Mouse (Mus musculus) forebrain, embryonic 14.5 days (tissue): ENCODE data around the gene Nup93. TPM values are rescaled to one million over a fixed set of nuclear protein-coding genes. Genes with fewer than 3 reads are reported as not detected.

ENCODE experiments used
- ATAC-seq: fragments of 200-750 bp; cut with Nextera tagmentation; 2 replicates; pipeline ENCODE4 v1.8.0; 2017; ENCODE audit warnings: mild to moderate bottlenecking, moderate library complexity
- DNase-seq: peaks from one replicate; pipeline ENCODE4 v3.0.0-alpha.2; 2015; ENCODE audit warnings: low spot score
- H3K27ac ChIP-seq: fragments of 300-500 bp; sonication (generic); 2 replicates; pipeline ENCODE4 v1.5.1; 2014; ENCODE audit warnings: low read depth, mild to moderate bottlenecking, control low read depth, low read length, moderate library complexity
- H3K27me3 ChIP-seq: fragments of 300-500 bp; sonication (generic); replicated peaks from 2 replicates; pipeline ENCODE4 v1.6.1; 2014; ENCODE audit warnings: low read length, control low read depth, mixed read lengths; ENCODE audit not compliant: control insufficient read depth, insufficient read depth
- H3K36me3 ChIP-seq: fragments of 300-500 bp; sonication (generic); 2 replicates; pipeline ENCODE4 v1.6.1; 2014; ENCODE audit warnings: low read length, control low read depth; ENCODE audit not compliant: control insufficient read depth, insufficient read depth
- H3K4me1 ChIP-seq: fragments of 300-500 bp; sonication (generic); 2 replicates; pipeline ENCODE4 v1.6.1; 2014; ENCODE audit warnings: antibody characterized with exemption, low read length, control low read depth; ENCODE audit not compliant: control insufficient read depth, insufficient read depth
- H3K4me2 ChIP-seq: fragments of 300-500 bp; sonication (generic); 2 replicates; pipeline ENCODE4 v1.6.1; 2014; ENCODE audit warnings: mild to moderate bottlenecking, control low read depth, low read length
- H3K4me3 ChIP-seq: fragments of 300-500 bp; sonication (generic); 2 replicates; pipeline ENCODE4 v1.5.1; 2014; ENCODE audit warnings: low read depth, low read length, control low read depth
- H3K9ac ChIP-seq: fragments of 300-500 bp; sonication (generic); 2 replicates; pipeline ENCODE4 v1.6.1; 2014; ENCODE audit warnings: mild to moderate bottlenecking, low read length, control low read depth, moderate library complexity
- H3K9me3 ChIP-seq: fragments of 300-500 bp; sonication (generic); replicated peaks from 2 replicates; pipeline ENCODE4 v1.6.1; 2016; ENCODE audit warnings: low read length, control low read depth, mixed read lengths; ENCODE audit not compliant: control insufficient read depth
- WGBS: fragments of 180-500 bp; shearing (Covaris S2); extraction: QIAGEN DNeasy Blood & Tissue Kit; methylation state at CpG from one replicate; pipeline ENCODE4 v1.1.7; 2014; 5-methylcytosine and 5-hydroxymethylcytosine counted together
- polyA plus RNA-seq: library from polyadenylated mRNA; unstranded; fragments of >200 nt; fragmentation: Nextera tagmentation; extraction: Ambion mirVana; gene quantifications from 2 replicates; pipeline ENCODE4 v1.2.1, GENCODE M21; 2014

The Nup93 gene
- polyA plus RNA-seq, 1 experiment from 2014 or later, result 72.6 TPM

- H3K36me3 ChIP-seq, result no peaks in the 10 kb centered on the region
- no peak for ATAC-seq
- H3K9ac ChIP-seq, result no peak overlapping the region
- H3K27me3 ChIP-seq, result no peaks in the 10 kb centered on the region
- no peaks in the 10 kb centered on the region for H3K9me3 ChIP-seq
- H3K4me3 ChIP-seq, result no peak overlapping the region
- H3K4me2 ChIP-seq, result no peak overlapping the region
- WGBS, result 89% methylated on average over 7 of the region's 7 CpGs
- H3K4me1 ChIP-seq, result no peaks in the 10 kb centered on the region
- no peak overlapping the region for H3K27ac ChIP-seq
- DNase-seq, result no peak
These were observed 139.7 kb downstream of the Nup93 start for GRCm38 (mm10) chr8:94354069-94354531.

GRCm38 (mm10) chr8:94354571-94354970 lies 140.2 kb downstream of the Nup93 start:
- no peak overlapping the region for H3K4me3 ChIP-seq
- H3K27ac ChIP-seq, result no peak overlapping the region
- 88% methylated on average over 4 of the region's 4 CpGs for WGBS
- ATAC-seq (no peak), DNase-seq (no peak)
- no peaks in the 10 kb centered on the region for H3K9me3 ChIP-seq
- no peak overlapping the region for H3K4me2 ChIP-seq
- no peak overlapping the region for H3K9ac ChIP-seq
- no peaks in the 10 kb centered on the region for H3K27me3 ChIP-seq
- no peaks in the 10 kb centered on the region for H3K4me1 ChIP-seq
- H3K36me3 ChIP-seq, result no peaks in the 10 kb centered on the region

GRCm38 (mm10) chr8:94357220-94357619 lies 142.9 kb downstream of the Nup93 start:
- no peaks in the 10 kb centered on the region for H3K36me3 ChIP-seq
- H3K4me3 ChIP-seq, result no peak overlapping the region
- DNase-seq (no peak), ATAC-seq (no peak)
- no peaks in the 10 kb centered on the region for H3K27me3 ChIP-seq
- H3K9ac ChIP-seq, result no peak overlapping the region
- no peaks in the 10 kb centered on the region for H3K9me3 ChIP-seq
- no peak overlapping the region for H3K27ac ChIP-seq
- H3K4me2 ChIP-seq, result no peak overlapping the region
- no peaks in the 10 kb centered on the region for H3K4me1 ChIP-seq
- 88% methylated on average over 6 of the region's 6 CpGs for WGBS

GRCm38 (mm10) chr8:94358541-94358940 lies 144.2 kb downstream of the Nup93 start:
- H3K4me1 ChIP-seq, result no peaks in the 10 kb centered on the region
- no peak overlapping the region for H3K4me3 ChIP-seq
- no peak overlapping the region for H3K4me2 ChIP-seq
- H3K27me3 ChIP-seq, result no peaks in the 10 kb centered on the region
- ATAC-seq, result no peak
- 61% methylated on average over 5 of the region's 5 CpGs for WGBS
- no peaks in the 10 kb centered on the region for H3K9me3 ChIP-seq
- no peak overlapping the region for H3K27ac ChIP-seq
- no peaks in the 10 kb centered on the region for H3K36me3 ChIP-seq
- DNase-seq, result peak; percentile 57
- H3K9ac ChIP-seq, result no peak overlapping the region

GRCm38 (mm10) chr8:94361774-94362431 lies 147.5 kb downstream of the Nup93 start:
- H3K27me3 ChIP-seq, result no peaks in the 10 kb centered on the region
- ATAC-seq, result no peak
- H3K9me3 ChIP-seq, result no peaks in the 10 kb centered on the region
- WGBS, result 85% methylated on average over 6 of the region's 6 CpGs
- no peaks in the 10 kb centered on the region for H3K36me3 ChIP-seq
- no peak overlapping the region for H3K27ac ChIP-seq
- H3K4me1 ChIP-seq, result no peaks in the 10 kb centered on the region
- H3K4me2 ChIP-seq, result no peak overlapping the region
- no peak for DNase-seq
- no peak overlapping the region for H3K4me3 ChIP-seq
- H3K9ac ChIP-seq, result no peak overlapping the region

- Histone ChIP-seq H3K27me3 (no peaks in the 10 kb centered on the region), H3K9ac (no peak overlapping the region), H3K27ac (no peak overlapping the region), H3K9me3 (no peaks in the 10 kb centered on the region), H3K4me2 (no peak overlapping the region), H3K36me3 (no peaks in the 10 kb centered on the region), H3K4me1 (no peaks in the 10 kb centered on the region), H3K4me3 (no peak overlapping the region)
- WGBS, result 71% methylated on average over 7 of the region's 7 CpGs
- DNase-seq (no peak), ATAC-seq (no peak)
These were observed 148.4 kb downstream of the Nup93 start for GRCm38 (mm10) chr8:94362607-94363239.

GRCm38 (mm10) chr8:94363288-94363688 lies 148.9 kb downstream of the Nup93 start:
- Histone ChIP-seq H3K9ac (no peak overlapping the region), H3K27ac (no peak overlapping the region), H3K4me2 (no peak overlapping the region), H3K4me1 (no peaks in the 10 kb centered on the region), H3K27me3 (no peaks in the 10 kb centered on the region), H3K4me3 (no peak overlapping the region), H3K36me3 (no peaks in the 10 kb centered on the region), H3K9me3 (no peaks in the 10 kb centered on the region)
- ATAC-seq, result no peak
- WGBS, result 53% methylated on average over 4 of the region's 4 CpGs
- no peak for DNase-seq

GRCm38 (mm10) chr8:94363906-94364305 lies 149.5 kb downstream of the Nup93 start:
- H3K4me1 ChIP-seq, result no peaks in the 10 kb centered on the region
- H3K4me3 ChIP-seq, result no peak overlapping the region
- WGBS, result 94% methylated on average over 2 of the region's 2 CpGs
- no peak overlapping the region for H3K27ac ChIP-seq
- H3K4me2 ChIP-seq, result no peak overlapping the region
- H3K36me3 ChIP-seq, result no peaks in the 10 kb centered on the region
- ATAC-seq (no peak), DNase-seq (no peak)
- no peak overlapping the region for H3K9ac ChIP-seq
- no peaks in the 10 kb centered on the region for H3K27me3 ChIP-seq
- H3K9me3 ChIP-seq, result no peaks in the 10 kb centered on the region

- no peak overlapping the region for H3K9ac ChIP-seq
- DNase-seq, result no peak
- WGBS, result 90% methylated on average over 6 of the region's 6 CpGs
- H3K4me3 ChIP-seq, result no peak overlapping the region
- no peak for ATAC-seq
- H3K27ac ChIP-seq, result no peak overlapping the region
- no peaks in the 10 kb centered on the region for H3K27me3 ChIP-seq
- no peak overlapping the region for H3K4me2 ChIP-seq
- H3K4me1 ChIP-seq, result no peaks in the 10 kb centered on the region
- no peaks in the 10 kb centered on the region for H3K9me3 ChIP-seq
- no peaks in the 10 kb centered on the region for H3K36me3 ChIP-seq
These were observed 150.4 kb downstream of the Nup93 start for GRCm38 (mm10) chr8:94364686-94365312.
